Mouse (Mus musculus): ENCODE measurements at regions not wholly inside any gene's neighbourhood (a gene's known extent, or its start where the extent isn't known, plus 50 kb on each side); places are given as distances from the start of the nearest gene placed in this dataset.

DNA sequence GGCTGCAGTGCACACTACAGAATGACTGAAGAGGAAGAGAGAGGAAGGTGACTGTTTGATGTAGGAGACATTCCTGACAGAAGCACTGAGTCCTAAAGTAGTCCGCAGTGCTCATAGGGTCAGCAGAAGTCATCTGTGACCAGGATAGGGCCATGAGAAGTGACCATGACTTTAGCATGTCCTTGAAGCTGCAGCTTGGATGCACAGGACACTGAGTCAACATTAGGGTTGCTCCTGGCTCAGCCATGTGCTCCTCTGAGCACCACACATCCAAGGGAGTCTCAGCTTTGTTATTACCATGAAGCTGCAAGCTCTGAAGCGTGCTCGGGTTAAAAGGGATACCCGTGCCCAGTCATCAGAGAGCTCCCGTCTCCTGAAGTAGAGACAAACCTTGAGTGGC is 164.3 kb downstream of the Rap2a start:
- TF ChIP-seq POLR2A (IDR thresholded peaks at IDR 0.05; ENCODE audit: borderline replicate concordance, extremely low read depth, low read depth, low read length) = no peak
- no peak for TF ChIP-seq CTCF (IDR thresholded peaks at IDR 0.05; ENCODE audit: insufficient read depth, low read length)
- no peak overlapping the region for H3K4me3 ChIP-seq (replicated peaks; ENCODE audit: extremely low read depth, low read depth, low read length)
- no peak for DNase-seq
- WGBS = 82% methylated on average over 5 of the region's 5 CpGs
- no peaks in the 10 kb centered on the region for H3K4me1 ChIP-seq (ENCODE audit: control insufficient read depth, insufficient read depth, low read length)

DNA sequence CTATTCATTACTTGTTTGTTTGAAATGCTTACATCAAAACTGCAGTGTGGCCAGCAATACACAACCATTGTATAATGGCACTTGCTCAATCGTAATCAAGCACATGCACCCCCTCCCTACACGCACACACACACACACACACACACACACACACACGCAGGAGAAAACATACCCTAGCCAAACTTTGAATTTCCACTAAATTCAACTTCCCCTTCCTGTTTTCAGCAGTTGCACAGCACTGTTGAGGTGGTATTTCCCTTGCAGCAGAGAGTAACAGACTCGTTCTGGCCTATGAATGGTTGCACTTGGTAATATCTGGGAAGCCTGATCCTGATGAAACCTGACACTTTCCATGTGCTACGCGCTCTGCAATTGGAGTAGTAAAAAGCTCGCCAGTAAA is 173.8 kb downstream of the Rap2a start:
- no peaks in the 10 kb centered on the region for H3K4me1 ChIP-seq (ENCODE audit: control insufficient read depth, insufficient read depth, low read length)
- no peak for DNase-seq
- 77% methylated on average over 7 of the region's 7 CpGs for WGBS
- no peak for TF ChIP-seq POLR2A (IDR thresholded peaks at IDR 0.05; ENCODE audit: borderline replicate concordance, extremely low read depth, low read depth, low read length)
- no peak for TF ChIP-seq CTCF (IDR thresholded peaks at IDR 0.05; ENCODE audit: insufficient read depth, low read length)
- no peak overlapping the region for H3K4me3 ChIP-seq (replicated peaks; ENCODE audit: extremely low read depth, low read depth, low read length)

DNA sequence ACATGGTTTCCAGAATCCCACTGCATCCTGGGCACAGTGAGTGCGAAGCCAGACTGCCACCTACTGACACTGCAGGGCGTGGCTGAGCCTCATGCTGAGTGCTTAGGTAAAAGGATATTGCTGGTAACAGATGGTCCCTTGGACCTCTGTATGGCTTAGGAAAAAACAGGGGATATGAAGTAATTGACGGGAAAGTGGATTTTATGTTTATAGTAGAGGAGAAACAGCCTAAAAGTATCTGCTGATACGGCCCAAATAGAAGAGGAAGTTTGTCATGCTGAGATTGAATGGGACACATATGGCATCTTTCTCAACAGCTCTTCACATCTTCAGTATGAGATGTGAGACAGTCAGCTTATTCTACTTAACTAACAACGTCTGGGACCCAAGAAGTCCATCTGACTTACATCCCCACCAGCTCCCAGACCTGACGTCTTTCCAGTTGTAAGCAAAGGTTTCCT is 182.1 kb downstream of the Rap2a start:
- TF ChIP-seq POLR2A (IDR thresholded peaks at IDR 0.05; ENCODE audit: borderline replicate concordance, extremely low read depth, low read depth, low read length) = no peak
- peak; percentile 83 for TF ChIP-seq CTCF (IDR thresholded peaks at IDR 0.05; ENCODE audit: insufficient read depth, low read length)
- 41% methylated on average over 6 of the region's 6 CpGs for WGBS
- Histone ChIP-seq H3K4me1 (ENCODE audit: control insufficient read depth, insufficient read depth, low read length) (no peaks in the 10 kb centered on the region; the same call in 1 of the 2 replicates), H3K4me3 (replicated peaks; ENCODE audit: extremely low read depth, low read depth, low read length) (no peak overlapping the region)
- peak; percentile 28 for DNase-seq

DNA sequence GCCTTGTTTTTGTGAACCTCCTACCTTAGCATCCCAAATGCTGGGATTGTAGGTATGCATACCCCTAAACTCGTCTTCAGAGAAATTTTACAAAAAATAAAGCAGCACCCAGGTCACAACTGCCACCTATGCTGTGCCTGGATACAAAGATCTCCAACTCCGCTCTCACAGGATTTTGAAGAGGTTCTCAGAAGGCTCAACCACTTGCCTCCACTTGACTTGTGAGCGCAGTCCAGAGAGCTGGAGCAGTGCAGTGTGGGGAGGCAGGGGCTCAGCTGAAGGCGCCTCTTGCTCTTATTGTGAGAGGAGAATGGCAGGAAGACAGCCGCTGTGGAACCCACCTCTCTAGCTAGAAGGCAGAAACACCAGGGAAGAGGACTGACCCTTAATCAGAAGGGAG is 182.9 kb downstream of the Rap2a start:
- peak; percentile 19 for DNase-seq
- Histone ChIP-seq H3K4me1 (ENCODE audit: control insufficient read depth, insufficient read depth, low read length) (no peaks in the 10 kb centered on the region; the same call in 1 of the 2 replicates), H3K4me3 (replicated peaks; ENCODE audit: extremely low read depth, low read depth, low read length) (no peak overlapping the region)
- TF ChIP-seq CTCF (IDR thresholded peaks at IDR 0.05; ENCODE audit: insufficient read depth, low read length) = no peak
- TF ChIP-seq POLR2A (IDR thresholded peaks at IDR 0.05; ENCODE audit: borderline replicate concordance, extremely low read depth, low read depth, low read length) = no peak
- WGBS = 49% methylated on average over 5 of the region's 5 CpGs

DNA sequence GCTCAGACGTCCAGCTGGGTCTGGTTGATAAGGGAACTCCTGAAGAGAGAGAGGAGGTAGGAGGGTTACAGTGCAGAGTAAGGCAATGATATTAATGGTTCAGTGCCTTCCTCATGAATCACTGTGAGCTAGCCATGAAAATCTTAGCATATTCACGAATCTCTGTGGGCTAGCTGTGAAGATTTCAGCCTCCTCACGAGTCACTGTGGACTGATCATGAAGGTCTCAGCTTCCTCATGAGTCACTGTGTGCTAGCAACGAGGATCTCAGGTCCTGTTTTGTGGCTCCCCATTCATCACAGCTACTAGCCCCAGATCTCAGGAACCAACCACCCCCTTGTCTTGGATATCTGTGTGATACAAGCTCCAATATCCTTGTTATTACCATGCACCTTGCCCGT is 191.4 kb downstream of the Rap2a start:
- Histone ChIP-seq H3K4me3 (replicated peaks; ENCODE audit: extremely low read depth, low read depth, low read length) (no peak overlapping the region), H3K4me1 (ENCODE audit: control insufficient read depth, insufficient read depth, low read length) (no peaks in the 10 kb centered on the region)
- WGBS = 75% methylated on average over 5 of the region's 5 CpGs
- no peak for TF ChIP-seq CTCF (IDR thresholded peaks at IDR 0.05; ENCODE audit: insufficient read depth, low read length)
- TF ChIP-seq POLR2A (IDR thresholded peaks at IDR 0.05; ENCODE audit: borderline replicate concordance, extremely low read depth, low read depth, low read length) = no peak
- no peak for DNase-seq

DNA sequence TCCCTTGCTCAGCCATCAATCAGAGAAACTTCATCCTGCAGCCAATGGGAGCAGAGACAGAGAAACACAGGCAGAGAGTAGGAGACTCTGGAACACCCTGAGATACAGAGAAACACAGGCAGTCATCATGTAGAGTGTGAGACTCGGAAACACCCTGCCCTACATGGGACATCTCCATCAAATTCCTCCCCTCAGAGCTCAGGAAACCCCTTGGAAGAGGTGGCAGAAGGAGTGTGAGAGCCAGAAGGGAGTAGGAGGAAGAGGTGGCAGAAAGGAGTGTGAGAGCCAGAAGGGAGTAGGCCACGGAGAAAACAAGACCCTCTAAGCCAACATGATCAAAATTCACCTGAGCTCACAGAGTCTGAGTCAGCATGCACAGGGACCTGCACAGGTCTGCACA is 197.5 kb downstream of the Rap2a start:
- TF ChIP-seq CTCF (IDR thresholded peaks at IDR 0.05; ENCODE audit: insufficient read depth, low read length) = no peak
- no peak for TF ChIP-seq POLR2A (IDR thresholded peaks at IDR 0.05; ENCODE audit: borderline replicate concordance, extremely low read depth, low read depth, low read length)
- Histone ChIP-seq H3K4me3 (replicated peaks; ENCODE audit: extremely low read depth, low read depth, low read length) (no peak overlapping the region), H3K4me1 (ENCODE audit: control insufficient read depth, insufficient read depth, low read length) (no peaks in the 10 kb centered on the region)
- WGBS = 68% methylated on average over 2 of the region's 2 CpGs
- no peak for DNase-seq

DNA sequence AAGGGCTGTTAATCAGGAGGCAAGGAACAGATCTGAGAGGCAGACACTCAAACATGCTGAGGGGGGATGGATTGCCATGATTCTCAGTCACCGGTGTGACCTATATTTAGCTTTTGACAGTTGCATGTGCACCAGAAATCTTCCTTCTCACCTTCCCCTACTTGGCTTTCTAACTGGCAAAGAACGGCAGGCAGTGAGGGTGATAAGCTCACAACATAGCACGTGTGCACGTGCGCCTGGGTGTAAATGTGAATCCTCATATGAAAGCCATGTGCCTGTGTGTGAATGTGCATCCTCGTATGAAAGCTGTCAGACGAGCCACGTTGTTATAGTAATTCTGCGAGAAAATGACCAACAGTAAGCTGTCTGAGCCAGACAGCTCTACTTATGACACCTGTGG is 200.3 kb downstream of the Rap2a start:
- 74% methylated on average over 9 of the region's 9 CpGs for WGBS
- no peaks in the 10 kb centered on the region for H3K4me1 ChIP-seq (ENCODE audit: control insufficient read depth, insufficient read depth, low read length)
- no peak overlapping the region for H3K4me3 ChIP-seq (replicated peaks; ENCODE audit: extremely low read depth, low read depth, low read length)
- TF ChIP-seq CTCF (IDR thresholded peaks at IDR 0.05; ENCODE audit: insufficient read depth, low read length) = no peak
- no peak for TF ChIP-seq POLR2A (IDR thresholded peaks at IDR 0.05; ENCODE audit: borderline replicate concordance, extremely low read depth, low read depth, low read length)
- no peak for DNase-seq

DNA sequence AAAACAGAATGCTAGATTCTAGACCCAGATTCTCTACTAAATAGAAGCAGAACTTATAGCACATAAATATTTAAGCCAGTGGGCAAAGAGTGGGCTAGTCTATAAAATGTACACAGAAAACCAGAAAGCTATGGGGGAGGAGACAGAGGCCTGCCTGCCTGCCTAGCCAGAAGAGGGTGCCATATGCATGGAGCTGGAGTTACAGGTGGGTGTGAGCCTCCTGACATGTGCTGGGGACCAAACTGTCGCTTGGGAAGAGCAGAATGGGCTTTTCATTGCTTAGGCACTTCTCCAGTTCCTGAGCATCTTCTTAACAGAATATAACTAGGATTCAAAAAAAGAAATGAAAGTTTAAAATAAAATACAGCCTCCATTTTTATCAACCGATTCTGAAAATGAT is 200.8 kb downstream of the Rap2a start:
- Histone ChIP-seq H3K4me3 (replicated peaks; ENCODE audit: extremely low read depth, low read depth, low read length) (no peak overlapping the region), H3K4me1 (ENCODE audit: control insufficient read depth, insufficient read depth, low read length) (no peaks in the 10 kb centered on the region)
- TF ChIP-seq CTCF (IDR thresholded peaks at IDR 0.05; ENCODE audit: insufficient read depth, low read length) = 0 out of 2 replicates have a peak, but pooled peaks have one; percentile 3
- no peak for TF ChIP-seq POLR2A (IDR thresholded peaks at IDR 0.05; ENCODE audit: borderline replicate concordance, extremely low read depth, low read depth, low read length)
- DNase-seq = no peak
- WGBS = 75% methylated on average over 2 of the region's 2 CpGs

DNA sequence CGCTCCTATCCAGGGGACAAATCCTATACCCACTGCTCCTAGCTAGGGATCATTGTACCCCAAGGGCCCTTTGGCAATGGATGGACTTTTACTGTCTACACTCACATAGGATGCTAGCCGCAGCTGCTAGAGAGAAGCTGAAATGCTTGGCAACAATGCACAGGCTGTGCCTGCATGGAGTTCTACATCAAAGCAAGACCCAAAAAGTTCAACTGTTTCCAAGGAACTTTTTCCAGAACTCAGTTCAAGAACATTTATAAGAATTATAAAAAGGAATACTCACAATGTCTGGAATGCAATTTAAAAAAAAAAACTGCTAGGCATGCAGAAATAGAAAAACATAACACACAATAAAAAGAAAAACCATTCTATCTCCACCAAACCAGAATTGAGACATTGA is 202.0 kb downstream of the Rap2a start:
- no peak for DNase-seq
- WGBS = 78% methylated on average over 2 of the region's 2 CpGs
- TF ChIP-seq POLR2A (IDR thresholded peaks at IDR 0.05; ENCODE audit: borderline replicate concordance, extremely low read depth, low read depth, low read length) (no peak), CTCF (IDR thresholded peaks at IDR 0.05; ENCODE audit: insufficient read depth, low read length) (no peak)
- Histone ChIP-seq H3K4me1 (ENCODE audit: control insufficient read depth, insufficient read depth, low read length) (no peaks in the 10 kb centered on the region), H3K4me3 (replicated peaks; ENCODE audit: extremely low read depth, low read depth, low read length) (no peak overlapping the region)

DNA sequence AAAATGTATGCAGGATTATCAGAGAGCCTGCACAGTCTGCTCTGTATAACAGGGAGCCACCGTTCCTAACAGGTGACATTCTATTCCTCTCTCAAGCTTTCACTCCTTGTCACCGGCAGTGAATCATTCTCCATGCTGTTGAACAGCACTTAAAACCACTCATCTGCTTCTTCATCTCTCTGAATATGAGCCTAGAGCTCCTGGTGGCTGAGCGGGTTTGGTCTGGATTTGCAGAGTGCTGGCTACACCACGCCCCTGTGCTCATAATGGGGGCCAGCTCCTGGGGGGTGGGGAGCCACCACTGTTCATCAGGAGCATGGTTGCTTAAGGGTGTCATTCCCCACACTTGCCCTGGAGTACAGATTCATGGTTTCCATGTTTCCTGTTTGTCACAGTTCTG is 207.0 kb downstream of the Rap2a start:
- TF ChIP-seq POLR2A (IDR thresholded peaks at IDR 0.05; ENCODE audit: borderline replicate concordance, extremely low read depth, low read depth, low read length) (no peak), CTCF (IDR thresholded peaks at IDR 0.05; ENCODE audit: insufficient read depth, low read length) (no peak)
- 72% methylated on average over 4 of the region's 4 CpGs for WGBS
- no peak for DNase-seq
- H3K4me3 ChIP-seq (replicated peaks; ENCODE audit: extremely low read depth, low read depth, low read length) = no peak overlapping the region
- no peaks in the 10 kb centered on the region for H3K4me1 ChIP-seq (ENCODE audit: control insufficient read depth, insufficient read depth, low read length)
